Mouse (Mus musculus) liver, adult 2 months (tissue): ENCODE measurements at regions not wholly inside any gene's neighbourhood (a gene's known extent, or its start where the extent isn't known, plus 50 kb on each side); places are given as distances from the start of the nearest gene placed in this dataset.

Experiments used
- DNase-seq: peaks from one replicate; pipeline ENCODE4 v3.0.0-alpha.2; 2011; ENCODE audit warnings: low read depth, low spot score; ENCODE audit errors: extremely low read depth
- H3K27ac ChIP-seq: fragments of 200-500 bp; replicated peaks from 2 replicates; pipeline ENCODE4 v1.5.1; 2012; ENCODE audit warnings: low read depth, mild to moderate bottlenecking, control low read depth, inconsistent platforms, low read length; ENCODE audit not compliant: insufficient read depth
- H3K27me3 ChIP-seq: fragments of 200-500 bp; 2 replicates; pipeline ENCODE4 v1.6.1; 2012; ENCODE audit warnings: mild to moderate bottlenecking, moderate library complexity, low read length, inconsistent platforms; ENCODE audit not compliant: control insufficient read depth, insufficient read depth
- H3K36me3 ChIP-seq: fragments of 200-500 bp; 2 replicates; pipeline ENCODE4 v1.6.1; 2012; ENCODE audit warnings: low read length, inconsistent platforms; ENCODE audit not compliant: control insufficient read depth, insufficient read depth
- H3K4me1 ChIP-seq: fragments of 200-500 bp; 2 replicates; pipeline ENCODE4 v1.6.1; 2011; ENCODE audit warnings: low read length; ENCODE audit not compliant: control insufficient read depth, insufficient read depth
- H3K4me3 ChIP-seq: fragments of 200-500 bp; 2 replicates; pipeline ENCODE4 v1.5.1; 2011; ENCODE audit warnings: low read depth, mild to moderate bottlenecking, control low read depth, low read length, moderate library complexity; ENCODE audit not compliant: insufficient read depth
- H3K79me2 ChIP-seq: fragments of 200-500 bp; 2 replicates; pipeline ENCODE4 v1.6.1; 2012; ENCODE audit warnings: inconsistent platforms, mild to moderate bottlenecking, low read length, moderate library complexity; ENCODE audit not compliant: control insufficient read depth, insufficient read depth
- H3K9ac ChIP-seq: fragments of 200-500 bp; 2 replicates; pipeline ENCODE4 v1.6.1; 2012; ENCODE audit warnings: low read depth, mild to moderate bottlenecking, control low read depth, inconsistent platforms, low read length
- CTCF ChIP-seq: fragments of 200-500 bp; IDR thresholded peaks from 2 replicates; pipeline ENCODE4 v1.5.1; 2011; ENCODE audit warnings: low read depth, low read length, control low read depth
- POLR2A ChIP-seq: fragments of 200-500 bp; IDR thresholded peaks from 2 replicates; pipeline ENCODE4 v1.6.1; 2011; ENCODE audit warnings: low read length, control low read depth; ENCODE audit not compliant: insufficient read depth; ENCODE audit errors: extremely low read depth
- WGBS: fragments of 180-500 bp; shearing (Covaris S2); methylation state at CpG from one replicate; pipeline ENCODE4 v1.1.7; 2018; 5-methylcytosine and 5-hydroxymethylcytosine counted together

GRCm38 (mm10) chr3:46875848-46876247 lies 427.8 kb upstream of the Pabpc4l start:
- Histone ChIP-seq H3K27ac (no peak overlapping the region), H3K36me3 (no peaks in the 10 kb centered on the region), H3K79me2 (no peaks in the 10 kb centered on the region), H3K4me1 (no peaks in the 10 kb centered on the region), H3K27me3 (no peaks in the 10 kb centered on the region), H3K4me3 (no peak overlapping the region), H3K9ac (no peak overlapping the region)
- TF ChIP-seq CTCF (no peak), POLR2A (no peak)
- DNase-seq = no peak
- 100% methylated on average over 1 of the region's 1 CpGs for WGBS

DNA sequence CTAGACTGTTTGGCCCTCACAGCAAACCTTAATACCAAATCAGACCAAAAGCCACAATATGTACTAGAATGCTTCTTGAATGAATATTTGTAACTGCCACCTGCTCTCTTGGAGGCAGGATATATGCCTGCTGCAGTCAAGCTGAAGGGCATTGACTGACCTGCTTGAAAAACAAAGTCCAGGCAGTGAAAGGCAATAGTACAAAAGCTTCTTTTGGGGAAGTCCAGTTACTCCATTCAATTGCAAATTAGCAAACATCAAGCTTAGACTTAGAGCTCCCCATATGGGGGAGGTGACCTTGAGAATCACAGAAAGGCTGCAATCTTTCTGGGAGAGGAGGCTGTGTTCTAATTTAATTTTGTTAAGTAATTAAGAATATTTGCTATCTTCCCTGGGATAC lies 422.9 kb upstream of the Pabpc4l start:
- DNase-seq = no peak
- no peaks in the 10 kb centered on the region for H3K36me3 ChIP-seq
- H3K27ac ChIP-seq = no peak overlapping the region
- H3K79me2 ChIP-seq = no peaks in the 10 kb centered on the region
- H3K4me3 ChIP-seq = no peak overlapping the region
- TF ChIP-seq POLR2A (no peak), CTCF (no peak)
- no peaks in the 10 kb centered on the region for H3K27me3 ChIP-seq
- H3K4me1 ChIP-seq = no peaks in the 10 kb centered on the region
- no peak overlapping the region for H3K9ac ChIP-seq

DNA sequence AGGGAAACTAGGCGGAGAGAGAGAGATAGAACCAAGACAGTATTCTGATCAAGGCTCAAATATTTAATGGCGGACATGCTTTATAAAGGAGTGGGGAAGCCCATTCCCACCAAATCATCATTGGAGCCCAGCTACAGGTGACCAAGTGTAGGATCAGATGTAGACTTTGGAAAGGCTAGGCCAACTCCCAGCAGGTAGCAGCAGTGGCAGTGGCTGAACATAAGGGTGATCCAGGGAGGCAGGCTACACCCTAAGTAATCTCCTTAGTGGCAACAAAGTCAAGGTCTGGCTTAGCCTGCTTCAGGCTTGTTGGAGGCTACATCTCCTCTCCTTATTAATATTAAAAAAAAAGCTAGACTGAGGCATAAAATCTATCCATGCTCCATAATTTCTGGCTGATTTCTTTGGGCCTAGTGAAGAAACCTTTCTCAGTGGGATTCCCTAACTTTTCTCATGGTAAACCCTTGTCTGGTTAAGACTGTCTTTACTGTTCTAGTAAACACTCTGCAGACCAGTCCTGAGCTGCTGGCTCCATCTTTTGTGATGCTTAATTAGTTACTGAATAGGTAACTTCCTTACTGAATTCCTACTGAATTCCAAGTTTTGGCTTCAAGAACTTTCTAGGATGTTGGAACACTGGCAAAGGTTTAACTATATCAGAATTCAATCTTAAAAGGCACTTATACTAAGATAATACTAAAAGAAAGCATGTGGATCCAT lies 421.7 kb upstream of the Pabpc4l start:
- WGBS = 91% methylated on average over 2 of the region's 2 CpGs
- no peaks in the 10 kb centered on the region for H3K79me2 ChIP-seq
- no peak for DNase-seq
- H3K27me3 ChIP-seq = no peaks in the 10 kb centered on the region
- no peak overlapping the region for H3K27ac ChIP-seq
- H3K4me1 ChIP-seq = no peaks in the 10 kb centered on the region
- TF ChIP-seq POLR2A = no peak
- no peak for TF ChIP-seq CTCF
- H3K4me3 ChIP-seq = no peak overlapping the region
- H3K36me3 ChIP-seq = no peaks in the 10 kb centered on the region
- H3K9ac ChIP-seq = no peak overlapping the region

GRCm38 (mm10) chr3:46848400-46848983 lies 400.5 kb upstream of the Pabpc4l start:
- H3K27me3 ChIP-seq = no peaks in the 10 kb centered on the region
- no peak overlapping the region for H3K4me3 ChIP-seq
- no peak for DNase-seq
- H3K4me1 ChIP-seq = no peaks in the 10 kb centered on the region
- 56% methylated on average over 7 of the region's 7 CpGs for WGBS
- H3K9ac ChIP-seq = no peak overlapping the region
- no peaks in the 10 kb centered on the region for H3K36me3 ChIP-seq
- H3K79me2 ChIP-seq = no peaks in the 10 kb centered on the region
- H3K27ac ChIP-seq = no peak overlapping the region
- TF ChIP-seq POLR2A (no peak), CTCF (no peak)

DNA sequence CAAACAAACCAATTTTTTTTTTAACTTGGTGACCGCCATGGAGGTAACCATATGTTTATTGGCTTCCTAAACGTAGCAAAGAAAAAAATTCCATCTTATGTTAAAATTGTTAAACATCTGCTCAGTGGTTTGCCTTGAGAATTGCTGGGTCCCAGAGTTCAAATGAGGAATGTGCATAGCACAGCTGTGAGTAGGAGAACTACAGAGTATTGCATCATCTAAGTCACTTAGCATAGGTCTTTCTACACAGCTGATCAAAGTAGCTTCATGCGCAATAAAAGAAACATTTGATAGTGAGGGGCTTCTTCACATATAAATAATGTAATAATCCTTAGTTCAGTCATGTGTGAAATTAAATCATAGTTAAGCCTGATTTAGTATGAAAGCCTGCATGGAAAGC lies 380.7 kb upstream of the Pabpc4l start:
- Histone ChIP-seq H3K4me3 (no peak overlapping the region), H3K79me2 (no peaks in the 10 kb centered on the region), H3K36me3 (no peaks in the 10 kb centered on the region), H3K4me1 (no peaks in the 10 kb centered on the region), H3K27ac (no peak overlapping the region), H3K9ac (no peak overlapping the region), H3K27me3 (no peaks in the 10 kb centered on the region)
- TF ChIP-seq POLR2A (no peak), CTCF (no peak)
- WGBS = 89% methylated on average over 3 of the region's 3 CpGs
- no peak for DNase-seq
